Mouse (Mus musculus): ENCODE measurements around the gene Gzf1. TPM values are rescaled to one million over a fixed set of nuclear protein-coding genes. Genes with fewer than 3 reads are reported as not detected.

The Gzf1 gene
- 17.1 and 19.5 TPM in 2 replicates for polyA plus RNA-seq (2016; fragmentation: Nextera tagmentation; extraction: Ambion mirVana)

DNA sequence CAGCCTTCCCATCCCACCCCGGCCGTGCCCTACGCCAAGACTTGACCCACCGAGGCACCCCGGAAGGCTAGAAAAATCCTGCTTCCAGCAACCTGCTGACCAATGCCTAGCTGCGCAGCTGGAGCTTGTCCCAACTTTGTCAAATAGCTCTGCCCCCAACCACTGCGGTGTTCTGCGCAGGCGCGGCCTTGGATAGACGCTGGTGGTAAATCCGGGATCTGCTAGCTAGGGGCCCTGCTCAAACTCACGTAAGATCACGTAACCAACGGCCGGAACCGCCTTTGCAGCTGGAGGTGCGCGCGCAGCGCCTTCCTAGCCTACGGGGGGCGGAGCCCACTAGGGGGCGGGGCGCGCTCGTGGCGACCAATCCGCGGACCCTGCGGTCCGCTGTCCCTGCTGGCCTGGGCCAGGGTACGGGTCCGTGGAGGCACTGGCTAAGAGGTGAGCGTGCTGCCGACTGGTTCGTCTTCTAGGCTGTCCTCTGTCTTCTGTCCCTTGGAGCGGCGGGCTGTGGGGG, at the start of gene Gzf1:
TSS of gene Gzf1 (plus strand) at position 249 of the 517 bp plus-strand sequence.
- Histone ChIP-seq H3K27me3 (replicated peaks) (no peaks in the 10 kb centered on the region), H3K36me3 (peaks cover 31% of the 10 kb centered on the region), H3K27ac (peak within 1 kb of the TSS; percentile 53; the same call in 1 of the 2 replicates), H3K4me1 (peaks cover 33% of the 10 kb centered on the region), H3K9ac (peak within 1 kb of the TSS; percentile 71), H3K9me3 (no peaks in the 10 kb centered on the region), H3K4me2 (replicated peaks) (peak within 1 kb of the TSS; percentile 90), H3K4me3 (peak within 1 kb of the TSS; percentile 71)
- peak; percentile 91 for ATAC-seq (ENCODE audit: low FRiP score, low read depth)
- WGBS, result under 1% methylated on average over 39 of the region's 39 CpGs

GRCm38 (mm10) chr2:148631602-148632001, 49.2 kb upstream of the Gzf1 start:
- Histone ChIP-seq H3K27me3 (replicated peaks) (no peaks in the 10 kb centered on the region), H3K27ac (no peak overlapping the region), H3K36me3 (no peaks in the 10 kb centered on the region), H3K9me3 (no peaks in the 10 kb centered on the region), H3K9ac (no peak overlapping the region), H3K4me1 (no peaks in the 10 kb centered on the region), H3K4me2 (replicated peaks) (no peak overlapping the region), H3K4me3 (no peak overlapping the region)
- 95% methylated on average over 3 of the region's 3 CpGs for WGBS
- ATAC-seq (ENCODE audit: low FRiP score, low read depth), result no peak

GRCm38 (mm10) chr2:148634466-148634865, 46.4 kb upstream of the Gzf1 start:
- no peak for ATAC-seq (ENCODE audit: low FRiP score, low read depth)
- H3K4me3 ChIP-seq, result no peak overlapping the region
- no peaks in the 10 kb centered on the region for H3K36me3 ChIP-seq
- H3K4me1 ChIP-seq, result no peaks in the 10 kb centered on the region
- no peak overlapping the region for H3K27ac ChIP-seq
- WGBS, result 95% methylated on average over 4 of the region's 4 CpGs
- no peak overlapping the region for H3K9ac ChIP-seq
- H3K4me2 ChIP-seq (replicated peaks), result no peak overlapping the region
- H3K27me3 ChIP-seq (replicated peaks), result no peaks in the 10 kb centered on the region
- no peaks in the 10 kb centered on the region for H3K9me3 ChIP-seq

GRCm38 (mm10) chr2:148642610-148643370, 38.0 kb upstream of the Gzf1 start:
- no peaks in the 10 kb centered on the region for H3K9me3 ChIP-seq
- ATAC-seq (ENCODE audit: low FRiP score, low read depth), result no peak
- no peaks in the 10 kb centered on the region for H3K4me1 ChIP-seq
- H3K9ac ChIP-seq, result no peak overlapping the region
- no peaks in the 10 kb centered on the region for H3K36me3 ChIP-seq
- no peak overlapping the region for H3K27ac ChIP-seq
- H3K4me3 ChIP-seq, result no peak overlapping the region
- WGBS, result 59% methylated on average over 1 of the region's 1 CpGs
- no peaks in the 10 kb centered on the region for H3K27me3 ChIP-seq (replicated peaks)
- H3K4me2 ChIP-seq (replicated peaks), result no peak overlapping the region

DNA sequence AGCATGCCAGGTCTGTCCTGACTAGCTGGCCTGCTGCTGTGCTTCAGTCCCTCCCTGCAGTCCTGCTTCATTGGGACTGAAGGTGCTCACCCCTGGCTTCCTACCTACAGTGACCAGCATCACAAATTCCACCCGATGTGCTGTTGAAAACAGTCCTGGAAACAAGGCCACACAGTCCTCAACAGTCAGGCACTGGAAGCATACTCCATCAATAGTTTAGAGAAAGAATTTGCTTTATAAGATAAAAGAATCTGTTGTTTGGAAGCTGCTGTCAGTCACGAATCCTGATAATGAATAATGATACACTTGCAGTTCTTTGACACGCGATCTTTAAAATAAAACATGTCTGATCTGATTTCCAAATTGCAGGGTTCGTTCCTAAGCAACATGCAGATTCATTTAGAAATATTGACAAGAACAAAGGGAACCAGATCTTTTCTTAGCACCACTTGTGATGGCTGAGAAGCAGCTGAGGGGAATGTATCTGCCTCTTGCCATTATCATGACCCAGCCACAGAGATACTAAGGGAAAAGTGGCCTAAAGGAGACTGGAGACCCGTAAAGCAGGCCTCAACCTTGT, 36.3 kb upstream of the Gzf1 start:
- Histone ChIP-seq H3K9ac (no peak overlapping the region), H3K27ac (no peak overlapping the region), H3K4me3 (no peak overlapping the region), H3K9me3 (no peaks in the 10 kb centered on the region), H3K27me3 (replicated peaks) (no peaks in the 10 kb centered on the region), H3K4me1 (no peaks in the 10 kb centered on the region), H3K4me2 (replicated peaks) (no peak overlapping the region), H3K36me3 (no peaks in the 10 kb centered on the region)
- no peak for ATAC-seq (ENCODE audit: low FRiP score, low read depth)
- WGBS, result 90% methylated on average over 6 of the region's 6 CpGs

DNA sequence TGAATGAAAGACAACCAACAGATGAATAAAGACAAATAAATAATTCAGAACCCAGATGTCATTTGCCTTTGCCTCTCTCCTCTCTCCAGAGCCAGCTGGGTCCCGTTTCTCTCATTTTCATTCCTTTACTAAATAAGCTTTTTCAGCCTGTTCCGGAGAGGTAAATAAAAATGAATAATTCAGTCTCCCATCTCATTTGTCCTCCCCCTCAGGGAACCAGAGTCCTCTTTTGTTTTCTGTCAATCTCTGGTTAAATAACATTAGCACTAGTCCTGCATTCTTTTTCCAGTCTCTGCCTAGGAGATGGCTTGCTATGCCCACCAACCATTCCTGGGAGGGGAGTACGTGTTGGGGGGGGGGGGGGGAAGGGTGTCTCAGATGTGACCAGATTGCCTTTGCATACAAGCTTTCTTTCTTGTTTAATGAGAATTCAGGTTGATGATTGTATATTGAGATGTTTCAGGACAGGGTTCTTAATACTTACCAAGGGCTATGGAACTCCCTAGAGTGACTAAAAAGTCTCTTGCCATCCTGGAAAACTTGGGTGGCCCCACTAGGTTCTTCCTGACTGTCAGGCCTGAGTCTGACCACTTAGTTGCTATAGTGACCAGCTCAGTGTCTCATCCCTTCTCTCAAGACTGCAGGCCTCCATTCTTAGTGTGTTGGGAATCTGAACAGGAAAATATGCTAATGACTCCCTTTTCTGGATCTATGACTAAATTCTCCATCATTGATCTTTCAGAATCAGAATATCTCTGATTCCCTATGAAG, 30.1 kb upstream of the Gzf1 start:
- ATAC-seq (ENCODE audit: low FRiP score, low read depth), result peak; percentile 66
- Histone ChIP-seq H3K27ac (no peak overlapping the region), H3K4me3 (no peak overlapping the region), H3K9me3 (no peaks in the 10 kb centered on the region), H3K27me3 (replicated peaks) (no peaks in the 10 kb centered on the region), H3K36me3 (no peaks in the 10 kb centered on the region), H3K4me2 (replicated peaks) (no peak overlapping the region), H3K4me1 (peaks cover 2% of the 10 kb centered on the region; the same call in 1 of the 2 replicates), H3K9ac (no peak overlapping the region)
- WGBS, result 20% methylated on average over 3 of the region's 3 CpGs

DNA sequence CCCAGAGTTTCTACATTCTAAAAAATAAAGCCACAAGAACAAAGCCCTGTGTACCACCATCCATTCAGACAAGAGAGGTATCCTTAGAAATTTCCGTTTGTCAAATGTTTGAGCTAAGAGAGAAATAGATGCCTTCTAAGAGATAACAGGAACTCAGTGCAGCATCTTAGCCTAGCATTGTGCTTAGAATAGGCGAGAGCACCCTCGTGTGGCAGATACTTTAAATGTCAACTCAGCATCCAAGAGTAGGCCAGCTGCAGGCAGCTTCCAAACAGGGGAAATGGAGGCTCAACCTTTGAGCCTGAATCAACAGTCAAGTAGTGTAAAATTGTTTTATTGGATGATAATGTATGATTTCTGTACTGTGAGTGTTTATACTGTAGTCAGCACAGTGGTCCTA, 25.9 kb upstream of the Gzf1 start:
- Histone ChIP-seq H3K4me1 (peaks cover 2% of the 10 kb centered on the region; the same call in 1 of the 2 replicates), H3K4me3 (no peak overlapping the region), H3K27ac (no peak overlapping the region), H3K9ac (no peak overlapping the region), H3K9me3 (no peaks in the 10 kb centered on the region), H3K4me2 (replicated peaks) (no peak overlapping the region), H3K27me3 (replicated peaks) (no peaks in the 10 kb centered on the region), H3K36me3 (no peaks in the 10 kb centered on the region)
- WGBS, result 8% methylated on average over 3 of the region's 3 CpGs
- ATAC-seq (ENCODE audit: low FRiP score, low read depth), result peak; percentile 52; the same call in 1 of the 2 replicates

DNA sequence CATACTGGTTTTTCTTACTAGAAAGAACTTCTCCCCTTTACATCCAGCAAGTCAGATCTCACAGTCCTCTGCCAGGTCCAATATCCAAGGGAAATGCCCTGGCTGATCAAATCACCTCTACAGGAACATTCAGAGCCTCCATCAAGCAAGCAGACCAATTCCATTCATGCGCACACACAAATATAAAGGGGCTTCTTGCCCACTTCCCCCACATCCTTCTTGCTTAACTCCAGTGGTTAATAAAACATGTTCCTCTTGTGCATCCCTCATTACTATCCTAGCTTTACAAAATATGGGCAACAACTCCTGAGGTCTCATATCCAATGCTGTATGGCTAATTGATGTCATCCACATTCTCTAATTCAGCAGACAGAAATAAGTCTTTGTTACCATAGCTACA, 17.4 kb upstream of the Gzf1 start:
- WGBS, result 96% methylated on average over 1 of the region's 1 CpGs
- Histone ChIP-seq H3K4me1 (no peaks in the 10 kb centered on the region), H3K9me3 (no peaks in the 10 kb centered on the region), H3K27me3 (replicated peaks) (no peaks in the 10 kb centered on the region), H3K4me3 (no peak overlapping the region), H3K9ac (no peak overlapping the region), H3K27ac (no peak overlapping the region), H3K36me3 (no peaks in the 10 kb centered on the region), H3K4me2 (replicated peaks) (no peak overlapping the region)
- ATAC-seq (ENCODE audit: low FRiP score, low read depth), result no peak

DNA sequence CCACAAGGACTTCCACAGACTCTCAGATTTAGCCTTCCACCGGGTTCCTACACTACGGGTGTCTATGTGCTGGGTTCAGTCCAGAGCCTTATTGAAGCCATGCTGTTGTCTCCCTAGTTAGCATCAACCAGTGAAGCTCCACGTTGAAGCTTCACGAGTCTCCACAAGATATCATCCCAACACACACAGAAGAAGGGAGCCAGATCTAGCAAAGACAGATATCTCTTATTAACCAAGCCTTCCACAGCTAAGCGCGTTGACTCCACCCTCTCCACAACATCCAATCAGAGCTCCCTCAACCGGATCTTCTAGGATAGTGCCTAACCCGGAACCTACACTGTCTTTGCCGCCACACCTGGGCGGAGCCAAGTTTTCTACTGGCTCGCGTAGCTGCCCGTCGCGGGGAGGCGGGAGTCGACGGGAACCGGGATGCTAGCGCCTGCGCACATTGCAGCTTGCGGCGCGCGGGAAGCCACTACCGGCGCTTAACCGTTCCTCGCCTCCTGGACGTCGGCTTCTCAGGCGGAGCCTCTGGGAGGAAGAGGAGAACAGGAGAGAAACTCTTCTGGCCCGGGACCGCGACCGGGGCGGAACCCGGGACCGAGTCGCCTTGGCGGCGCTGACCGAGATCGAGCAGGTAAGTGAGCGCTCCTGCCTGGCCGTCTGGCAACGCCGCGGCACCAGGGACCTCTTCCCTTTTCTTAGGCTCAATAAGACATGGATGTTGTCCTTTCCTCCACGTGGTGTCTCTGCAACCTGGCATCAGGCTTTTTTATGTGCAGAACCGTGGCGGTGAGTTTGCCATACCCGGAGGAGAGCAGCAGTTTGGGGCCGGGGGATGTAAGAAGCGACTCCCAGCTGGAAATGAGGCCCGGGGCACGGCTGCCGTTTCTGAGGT, 8.4 kb upstream of the Gzf1 start, which contains the start of gene Nxt1:
TSS of gene Nxt1 (plus strand) at position 403 of the 898 bp plus-strand sequence.
- no peaks in the 10 kb centered on the region for H3K27me3 ChIP-seq (replicated peaks)
- ATAC-seq (ENCODE audit: low FRiP score, low read depth), result peak; percentile 100
- 1% methylated on average over 58 of the region's 58 CpGs for WGBS
- peaks cover 15% of the 10 kb centered on the region; the same call in 1 of the 2 replicates for H3K4me1 ChIP-seq
- H3K4me2 ChIP-seq (replicated peaks), result peak within 1 kb of the TSS; percentile 88
- H3K27ac ChIP-seq, result 0 out of 2 replicates have a peak within 1 kb of the TSS, but pooled peaks have one; percentile 50
- H3K4me3 ChIP-seq, result peak within 1 kb of the TSS; percentile 77
- no peaks in the 10 kb centered on the region for H3K9me3 ChIP-seq
- H3K9ac ChIP-seq, result peak within 1 kb of the TSS; percentile 70
- peaks cover 18% of the 10 kb centered on the region for H3K36me3 ChIP-seq

DNA sequence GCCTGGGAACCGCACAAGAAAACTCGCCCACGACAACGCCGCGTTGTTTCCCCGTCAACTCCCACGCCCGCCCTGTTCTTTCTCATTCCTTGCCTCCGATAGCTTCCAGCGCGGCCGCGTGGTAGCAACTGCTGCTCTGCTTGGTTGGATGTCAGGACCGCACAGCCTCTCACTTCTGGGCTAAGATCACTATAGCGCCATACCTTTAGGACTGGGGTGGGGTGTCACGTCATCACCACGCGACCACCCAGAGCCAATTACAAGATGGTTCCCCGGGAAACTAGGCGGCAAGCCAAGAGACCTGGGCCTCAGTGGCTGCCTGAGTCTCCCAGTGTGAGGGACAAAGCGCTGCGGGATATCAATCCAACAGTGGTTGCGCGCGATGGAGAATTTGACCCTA, 3.0 kb upstream of the Gzf1 start:
- peak; percentile 51 for ATAC-seq (ENCODE audit: low FRiP score, low read depth)
- H3K4me1 ChIP-seq, result peaks cover 45% of the 10 kb centered on the region

DNA sequence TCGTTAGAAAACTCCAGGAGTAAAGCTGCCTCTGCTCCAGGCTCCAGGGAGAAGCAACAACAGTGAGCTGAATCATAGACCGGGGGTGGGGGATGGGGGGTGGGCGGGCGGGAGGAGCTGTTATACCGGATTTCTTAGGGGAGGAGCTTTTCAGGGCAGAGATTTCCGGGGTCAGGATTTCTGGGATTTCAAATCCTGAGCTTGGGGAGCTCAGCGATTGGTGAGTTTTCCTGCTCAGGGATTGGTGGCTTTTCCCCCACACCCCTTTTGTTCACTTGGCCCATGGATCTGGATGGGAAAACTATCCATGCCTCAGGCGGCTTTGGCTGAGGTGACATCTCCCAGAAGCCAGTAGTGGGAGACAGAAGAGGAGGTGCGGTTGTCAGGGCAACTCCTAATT, 1.5 kb upstream of the Gzf1 start:
- no peaks in the 10 kb centered on the region for H3K9me3 ChIP-seq
- no peaks in the 10 kb centered on the region for H3K27me3 ChIP-seq (replicated peaks)
- ATAC-seq (ENCODE audit: low FRiP score, low read depth), result peak; percentile 3
- peaks cover 33% of the 10 kb centered on the region for H3K4me1 ChIP-seq
- H3K36me3 ChIP-seq, result peaks cover 28% of the 10 kb centered on the region
- H3K4me3 ChIP-seq, result peak overlapping the region; percentile 18; the same call in 1 of the 2 replicates
- no peak overlapping the region for H3K9ac ChIP-seq
- peak overlapping the region; percentile 23; the same call in 1 of the 2 replicates for H3K27ac ChIP-seq
- 2% methylated on average over 9 of the region's 9 CpGs for WGBS
- H3K4me2 ChIP-seq (replicated peaks), result peak overlapping the region; percentile 90

More for the DNA sequence above, 3.0 kb upstream of the Gzf1 start:
- Histone ChIP-seq H3K4me3 (peak overlapping the region; percentile 42), H3K4me2 (replicated peaks) (peak overlapping the region; percentile 90), H3K27me3 (replicated peaks) (no peaks in the 10 kb centered on the region), H3K9me3 (no peaks in the 10 kb centered on the region), H3K9ac (0 out of 2 replicates have a peak overlapping the region, but pooled peaks have one; percentile 26), H3K36me3 (peaks cover 18% of the 10 kb centered on the region), H3K27ac (peak overlapping the region; percentile 46; the same call in 1 of the 2 replicates)
- WGBS, result 6% methylated on average over 26 of the region's 26 CpGs

Data from neural tube, embryonic 12.5 days (tissue).